Mouse (Mus musculus) cortical plate, adult 2 months (tissue): Measurements from ENCODE around the gene Phf21a.

ENCODE experiments used
- CTCF ChIP-seq: fragments of 200-500 bp; IDR thresholded peaks from 2 replicates; pipeline ENCODE4 v1.5.1; 2011; ENCODE audit warnings: mild to moderate bottlenecking, control low read depth, low read length; ENCODE audit not compliant: insufficient read depth; ENCODE audit errors: extremely low read depth
- POLR2A ChIP-seq: fragments of 200-500 bp; IDR thresholded peaks from 2 replicates; pipeline ENCODE4 v1.6.1; 2011; ENCODE audit warnings: mild to moderate bottlenecking, low read length, control low read depth; ENCODE audit not compliant: insufficient read depth; ENCODE audit errors: extremely low read depth

- TF ChIP-seq CTCF: no peak
- TF ChIP-seq POLR2A: no peak
These were observed 29.8 kb upstream of the Phf21a start for GRCm38 (mm10) chr2:92063106-92063505.
